Mouse (Mus musculus) olfactory bulb, adult 2 months (tissue): ENCODE results near the gene Klhl1. TPM values are rescaled to one million over a fixed set of nuclear protein-coding genes. Genes with fewer than 3 reads are reported as not detected.
A peak's percentile ranks its signal among the peaks of the same experiment; 100 is the strongest.

Source experiments
- H3K27ac ChIP-seq: fragments of 200-500 bp; 2 replicates; pipeline ENCODE4 v1.5.1; 2012; ENCODE audit warnings: low read depth, low read length; ENCODE audit not compliant: insufficient read depth
- H3K4me1 ChIP-seq: fragments of 200-500 bp; 2 replicates; pipeline ENCODE4 v1.6.1; 2012; ENCODE audit warnings: low read length; ENCODE audit not compliant: control insufficient read depth, insufficient read depth
- H3K4me3 ChIP-seq: fragments of 200-500 bp; 2 replicates; pipeline ENCODE4 v1.5.1; 2012; ENCODE audit warnings: mild to moderate bottlenecking, low read depth, low read length, moderate library complexity; ENCODE audit not compliant: insufficient read depth
- CTCF ChIP-seq: fragments of 200-500 bp; IDR thresholded peaks from 2 replicates; pipeline ENCODE4 v1.5.1; 2012; ENCODE audit warnings: low read depth, mild to moderate bottlenecking, low read length, moderate library complexity; ENCODE audit not compliant: insufficient read depth
- POLR2A ChIP-seq: fragments of 200-500 bp; IDR thresholded peaks from 2 replicates; pipeline ENCODE4 v1.6.1; 2012; ENCODE audit warnings: mild to moderate bottlenecking, low read depth, low read length, moderate library complexity; ENCODE audit not compliant: insufficient read depth
- WGBS: fragments of 180-500 bp; shearing (Covaris S2); methylation state at CpG from one replicate; pipeline ENCODE4 v1.1.7; 2018; 5-methylcytosine and 5-hydroxymethylcytosine counted together
- polyA plus RNA-seq: library from polyadenylated mRNA; stranded (reverse); fragments of >200 nt; gene quantifications from 2 replicates; pipeline ENCODE4 v1.2.4, GENCODE M21; 2012; ENCODE audit warnings: low replicate concordance; ENCODE audit not compliant: missing spikeins, insufficient read depth, insufficient read length

The Klhl1 gene
- not detected in 2 replicates for polyA plus RNA-seq

GRCm38 (mm10) chr14:96518954-96519682 lies at the start of gene Klhl1:
TSS of gene Klhl1 (minus strand) at chr14:96519102.
- Histone ChIP-seq H3K4me1 (peaks cover 10% of the 10 kb centered on the region; the same call in 1 of the 2 replicates), H3K27ac (peak within 1 kb of the TSS; percentile 76), H3K4me3 (peak within 1 kb of the TSS; percentile 80)
- WGBS = 35% methylated on average over 13 of the region's 13 CpGs
- TF ChIP-seq POLR2A (no peak), CTCF (no peak)

- 93% methylated on average over 2 of the region's 2 CpGs for whole genome bisulfite sequencing
- Histone ChIP-seq H3K4me1 (no peaks in the 10 kb centered on the region), H3K4me3 (no peak overlapping the region), H3K27ac (no peak overlapping the region)
- TF ChIP-seq POLR2A (no peak), CTCF (no peak)
Measured at GRCm38 (mm10) chr14:96553668-96554067, 34.8 kb upstream of the Klhl1 start.

GRCm38 (mm10) chr14:96518151-96518953 lies 550 bp downstream of the Klhl1 start:
- peak overlapping the region; percentile 76 for H3K27ac ChIP-seq
- H3K4me3 ChIP-seq = peak overlapping the region; percentile 80
- H3K4me1 ChIP-seq = peaks cover 10% of the 10 kb centered on the region; the same call in 1 of the 2 replicates
- WGBS = 1% methylated on average over 35 of the region's 35 CpGs
- no peak for TF ChIP-seq CTCF
- TF ChIP-seq POLR2A = no peak

- 5% methylated on average over 9 of the region's 9 CpGs for WGBS
- TF ChIP-seq CTCF = no peak
- no peak for TF ChIP-seq POLR2A
- H3K27ac ChIP-seq = peak overlapping the region; percentile 76
- peak overlapping the region; percentile 80 for H3K4me3 ChIP-seq
- H3K4me1 ChIP-seq = peaks cover 10% of the 10 kb centered on the region; the same call in 1 of the 2 replicates
Measured at GRCm38 (mm10) chr14:96517727-96518126, 1.2 kb downstream of the Klhl1 start.

- no peak overlapping the region for H3K4me3 ChIP-seq
- WGBS = 85% methylated on average over 2 of the region's 2 CpGs
- no peaks in the 10 kb centered on the region for H3K4me1 ChIP-seq
- H3K27ac ChIP-seq = no peak overlapping the region
- TF ChIP-seq CTCF = no peak
- no peak for TF ChIP-seq POLR2A
Measured at GRCm38 (mm10) chr14:96499936-96500335, 19.0 kb downstream of the Klhl1 start.

GRCm38 (mm10) chr14:96471812-96472211 lies 47.1 kb downstream of the Klhl1 start:
- no peak for TF ChIP-seq CTCF
- WGBS = 75% methylated on average over 2 of the region's 2 CpGs
- H3K4me3 ChIP-seq = no peak overlapping the region
- no peak overlapping the region for H3K27ac ChIP-seq
- H3K4me1 ChIP-seq = no peaks in the 10 kb centered on the region

GRCm38 (mm10) chr14:96471336-96471735 lies 47.6 kb downstream of the Klhl1 start:
- TF ChIP-seq POLR2A = no peak
- no peak for TF ChIP-seq CTCF
- no peaks in the 10 kb centered on the region for H3K4me1 ChIP-seq
- H3K4me3 ChIP-seq = no peak overlapping the region
- H3K27ac ChIP-seq = no peak overlapping the region

- Histone ChIP-seq H3K4me1 (no peaks in the 10 kb centered on the region), H3K4me3 (no peak overlapping the region), H3K27ac (no peak overlapping the region)
- WGBS = 82% methylated on average over 2 of the region's 2 CpGs
- TF ChIP-seq POLR2A (no peak), CTCF (no peak)
Measured at GRCm38 (mm10) chr14:96461756-96462155, 57.1 kb downstream of the Klhl1 start.
